Mouse (Mus musculus) Muller cell, postnatal 12 days (primary cell): Measurements from ENCODE around the gene Med21.

ENCODE experiments used
- DNase-seq: peaks from one replicate; pipeline ENCODE4 v3.0.0-alpha.2; 2015; ENCODE audit errors: inconsistent ontology term

The Med21 gene

DNA sequence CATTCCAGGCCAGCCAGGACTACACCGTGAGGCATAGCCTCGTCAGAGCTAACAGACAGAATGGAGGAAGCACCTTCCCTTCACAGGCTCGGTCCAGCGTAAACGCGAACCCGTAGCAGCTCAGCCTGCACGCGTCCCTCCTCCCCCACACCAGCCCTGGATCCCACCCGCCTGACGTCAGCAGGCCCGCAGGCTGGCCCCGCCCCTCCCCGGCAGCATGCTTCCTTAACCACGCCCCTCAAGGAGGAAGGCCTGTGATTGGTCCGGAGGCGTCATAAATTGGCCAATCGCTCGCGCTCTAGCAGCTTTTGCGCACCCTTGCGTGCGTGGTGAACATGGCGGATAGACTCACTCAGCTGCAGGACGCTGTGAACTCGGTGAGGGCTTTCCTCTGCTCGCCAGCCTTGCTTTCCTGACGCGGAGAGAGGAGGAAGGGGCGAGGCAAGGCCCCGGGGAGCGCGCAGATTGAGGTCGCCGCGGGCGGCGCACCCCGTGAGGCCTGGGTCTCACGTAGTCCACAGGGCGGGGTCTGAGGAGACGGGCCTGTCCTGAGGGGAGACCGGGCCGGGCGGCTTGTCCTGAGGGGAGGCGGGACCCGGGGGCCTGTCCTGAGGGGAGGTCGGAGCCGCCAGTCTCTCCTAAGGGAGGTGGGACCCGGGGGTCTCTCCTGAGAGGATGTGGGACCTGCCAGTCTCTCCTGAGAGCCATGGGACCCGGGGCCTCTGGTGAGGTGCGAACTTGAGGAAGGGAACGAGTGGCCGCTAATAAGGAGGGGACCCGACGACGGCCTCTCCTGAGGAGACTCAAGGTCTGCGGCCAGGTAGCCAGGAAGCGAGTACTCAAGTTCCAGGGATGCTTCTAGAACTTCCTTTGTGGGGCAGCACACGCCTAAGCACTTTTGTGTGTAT lies at the start of gene Med21, which contains the start of gene Tm7sf3:
Gene Med21, plus strand, starts transcription at position 272 of the 908 bp plus-strand sequence.
Gene Tm7sf3, minus strand, starts transcription at position 549 of the 908 bp plus-strand sequence.
- peak; percentile 98 for DNase-seq

GRCm38 (mm10) chr6:146602601-146603000 lies 39.7 kb upstream of the Med21 start:
- no peak for DNase-seq

- peak; percentile 69 for DNase-seq
These were observed 38.7 kb upstream of the Med21 start for GRCm38 (mm10) chr6:146603651-146604050.

DNA sequence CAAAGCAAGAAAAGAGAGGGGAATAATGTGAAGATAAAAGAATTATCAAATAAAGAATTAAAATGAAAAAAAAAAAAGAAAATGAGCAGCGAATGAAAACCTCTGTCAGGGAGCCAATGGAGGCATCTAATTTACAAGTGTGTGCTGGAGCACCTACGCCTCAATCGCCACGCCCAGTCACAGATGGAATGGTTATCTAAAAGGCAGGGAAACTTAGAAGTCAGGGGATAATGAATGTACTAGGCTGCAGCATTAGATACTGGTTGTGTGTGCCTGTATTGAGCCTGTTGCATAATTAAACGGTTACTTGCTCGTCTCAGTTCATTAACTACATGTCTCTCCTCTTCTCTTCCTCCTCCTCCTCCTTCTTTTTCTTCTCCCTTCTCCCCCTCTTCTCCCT lies 31.0 kb upstream of the Med21 start:
- DNase-seq = no peak

- no peak for DNase-seq
These were observed 30.4 kb upstream of the Med21 start for GRCm38 (mm10) chr6:146611897-146612296.

- no peak for DNase-seq
These were observed 29.6 kb upstream of the Med21 start for GRCm38 (mm10) chr6:146612736-146613135.

- no peak for DNase-seq
These were observed 28.4 kb upstream of the Med21 start for GRCm38 (mm10) chr6:146613907-146614306.

GRCm38 (mm10) chr6:146614541-146614940 lies 27.8 kb upstream of the Med21 start:
- no peak for DNase-seq

GRCm38 (mm10) chr6:146615891-146616290 lies 26.5 kb upstream of the Med21 start:
- no peak for DNase-seq

- no peak for DNase-seq
These were observed 25.7 kb upstream of the Med21 start for GRCm38 (mm10) chr6:146616670-146617069.

GRCm38 (mm10) chr6:146628123-146628522 lies 14.2 kb upstream of the Med21 start:
- no peak for DNase-seq

DNA sequence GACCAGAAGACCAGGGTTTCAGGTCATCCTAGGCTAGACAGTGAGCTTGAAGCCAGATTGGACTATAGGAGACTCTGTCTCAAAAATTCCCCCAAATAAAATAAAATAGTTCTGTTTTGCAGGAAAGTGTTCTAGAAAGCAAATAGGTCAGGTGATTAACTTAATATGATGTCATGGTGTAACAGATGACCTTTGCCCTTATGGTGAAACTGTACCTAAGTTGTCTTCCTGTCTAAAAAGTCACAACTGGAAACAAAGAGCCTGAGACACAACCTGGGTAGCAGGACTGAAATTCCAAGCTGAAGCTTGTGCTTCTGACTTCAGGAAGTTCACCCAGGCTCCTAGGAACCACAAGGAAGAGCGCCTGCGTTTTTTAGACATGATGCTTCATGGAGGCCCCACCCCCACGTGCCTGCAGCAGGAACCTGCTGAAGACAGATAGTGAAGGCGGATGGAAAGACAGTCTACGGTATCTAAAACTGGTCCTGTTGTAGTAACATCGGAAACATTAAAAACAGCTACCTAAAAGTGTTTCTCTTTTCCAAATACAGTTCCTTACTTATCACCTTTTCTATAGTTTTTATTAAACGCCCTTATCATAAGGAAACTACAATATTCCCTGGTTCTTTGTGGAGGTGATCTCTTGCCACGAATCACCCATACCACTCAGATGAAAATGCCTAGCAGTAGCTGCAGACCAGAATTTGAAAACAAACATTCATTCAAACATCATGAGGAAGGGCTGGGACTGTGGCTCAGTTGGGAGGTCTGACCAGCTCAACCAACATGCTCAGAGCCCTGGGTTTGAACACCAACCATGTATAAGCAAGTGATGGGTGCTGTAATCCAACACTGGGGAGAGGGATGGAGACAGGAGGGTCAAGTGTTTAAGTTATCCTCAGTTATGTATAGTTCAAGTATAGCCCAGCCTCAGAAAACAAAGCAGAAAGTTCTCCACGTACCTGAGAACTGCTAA lies 12.3 kb upstream of the Med21 start:
- DNase-seq = no peak

- peak; percentile 56 for DNase-seq
These were observed 11.4 kb upstream of the Med21 start for GRCm38 (mm10) chr6:146630961-146631360.

- no peak for DNase-seq
These were observed 10.5 kb upstream of the Med21 start for GRCm38 (mm10) chr6:146631847-146632246.

GRCm38 (mm10) chr6:146632403-146632802 lies 9.9 kb upstream of the Med21 start:
- DNase-seq = no peak

DNA sequence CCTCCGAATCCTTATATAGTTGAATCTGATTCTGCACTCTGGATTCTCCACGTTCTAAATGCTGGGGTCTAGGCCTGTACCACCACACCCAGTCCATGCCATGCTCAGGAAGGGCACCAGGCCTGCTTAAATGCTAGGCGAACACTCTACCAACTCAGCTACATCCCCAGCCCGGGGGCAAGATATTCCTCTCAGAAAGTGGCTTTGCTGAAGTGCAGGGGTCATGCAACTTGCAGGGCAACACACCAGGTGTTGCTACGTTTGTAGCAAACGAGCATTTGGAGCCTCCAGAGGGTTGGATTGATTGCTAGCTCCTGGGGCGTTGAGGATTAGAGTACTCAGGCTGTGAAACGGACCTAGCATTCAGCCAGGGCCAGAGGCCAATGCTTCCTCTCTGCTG lies 9.2 kb upstream of the Med21 start:
- peak; percentile 14 for DNase-seq

DNA sequence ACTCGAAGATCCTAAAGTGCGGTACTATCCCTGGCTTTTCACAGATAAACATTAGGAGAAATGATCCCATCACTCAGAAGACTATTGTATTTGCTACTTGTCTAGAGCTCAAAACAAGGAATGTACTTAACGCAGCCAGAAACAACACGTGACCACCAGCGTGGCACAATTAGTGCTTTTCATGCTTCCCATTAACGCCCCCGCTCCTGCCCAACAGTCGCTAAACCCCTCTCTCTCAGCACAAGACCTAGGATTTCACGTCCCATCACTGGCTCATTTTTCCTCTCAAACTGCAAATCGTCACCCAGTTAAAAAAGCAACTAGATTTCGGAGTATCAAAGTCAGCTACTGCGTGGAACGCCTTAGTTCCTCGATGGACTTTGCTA lies 8.7 kb upstream of the Med21 start:
- peak; percentile 76 for DNase-seq

GRCm38 (mm10) chr6:146634015-146634722 lies 8.2 kb upstream of the Med21 start:
- DNase-seq = peak; percentile 92

GRCm38 (mm10) chr6:146634759-146635606 lies 7.4 kb upstream of the Med21 start:
- peak; percentile 35 for DNase-seq

DNA sequence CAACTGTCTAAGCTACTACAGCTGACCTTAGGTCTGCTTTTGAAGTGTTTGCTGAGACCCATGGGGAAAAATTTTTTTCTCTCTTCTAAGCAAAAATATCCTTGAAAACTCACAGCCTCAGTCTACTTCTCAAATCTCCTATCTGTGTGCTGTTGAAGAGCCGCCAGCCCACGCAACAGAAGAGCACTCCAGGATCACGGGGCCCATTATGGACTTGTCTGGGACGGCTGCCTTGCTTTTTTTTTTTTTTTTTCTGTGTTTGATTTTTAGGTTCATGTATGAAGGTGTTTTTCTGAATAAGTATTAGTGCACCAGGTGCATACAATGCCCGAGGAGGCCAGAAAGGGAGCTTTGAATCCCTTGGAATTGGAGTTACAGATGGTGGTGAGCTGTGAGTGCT lies 5.9 kb upstream of the Med21 start:
- DNase-seq = no peak
